Mouse (Mus musculus) hindbrain, postnatal 0 days (tissue): ENCODE data around the gene Chrna10. TPM values are rescaled to one million over a fixed set of nuclear protein-coding genes. Genes with fewer than 3 reads are reported as not detected.

Source experiments
- ATAC-seq: fragments of 200-750 bp; cut with Nextera tagmentation; 2 replicates; pipeline ENCODE4 v1.8.0; 2017; ENCODE audit warnings: mild to moderate bottlenecking, moderate TSS enrichment, moderate library complexity
- DNase-seq: peaks from one replicate; pipeline ENCODE4 v3.0.0-alpha.2; 2015; ENCODE audit warnings: low spot score
- H3K27ac ChIP-seq: fragments of 300-500 bp; sonication (generic); 2 replicates; pipeline ENCODE4 v1.5.1; 2014; ENCODE audit warnings: mild to moderate bottlenecking
- H3K27me3 ChIP-seq: fragments of 300-500 bp; sonication (generic); 2 replicates; pipeline ENCODE4 v1.6.1; 2014; ENCODE audit warnings: low read length, mixed read lengths; ENCODE audit not compliant: insufficient read depth
- H3K36me3 ChIP-seq: fragments of 300-500 bp; sonication (generic); 2 replicates; pipeline ENCODE4 v1.6.1; 2014; ENCODE audit warnings: low read length, mixed read lengths; ENCODE audit not compliant: insufficient read depth
- H3K4me1 ChIP-seq: fragments of 300-500 bp; sonication (generic); 2 replicates; pipeline ENCODE4 v1.6.1; 2014; ENCODE audit warnings: antibody characterized with exemption, low read length, mixed read lengths; ENCODE audit not compliant: insufficient read depth
- H3K4me2 ChIP-seq: fragments of 300-500 bp; sonication (generic); 2 replicates; pipeline ENCODE4 v1.6.1; 2014; ENCODE audit warnings: low read depth, mild to moderate bottlenecking, low read length, moderate library complexity, mixed read lengths
- H3K4me3 ChIP-seq: fragments of 300-500 bp; sonication (generic); 2 replicates; pipeline ENCODE4 v1.5.1; 2014; ENCODE audit warnings: low read length
- H3K9ac ChIP-seq: fragments of 300-500 bp; sonication (generic); replicated peaks from 2 replicates; pipeline ENCODE4 v1.6.1; 2014; ENCODE audit warnings: mild to moderate bottlenecking, low read length, moderate library complexity, mixed read lengths
- H3K9me3 ChIP-seq: fragments of 300-500 bp; sonication (generic); 2 replicates; pipeline ENCODE4 v1.6.1; 2016; ENCODE audit warnings: low read length, mixed read lengths
- CTCF ChIP-seq: IDR thresholded peaks from 2 replicates; pipeline ENCODE4 v1.5.1; 2016; ENCODE audit warnings: antibody characterized with exemption, control low read depth, low read depth
- WGBS: fragments of 180-500 bp; shearing (Covaris S2); extraction: QIAGEN DNeasy Blood & Tissue Kit; methylation state at CpG from one replicate; pipeline ENCODE4 v1.1.7; 2014; 5-methylcytosine and 5-hydroxymethylcytosine counted together
- polyA plus RNA-seq: library from polyadenylated mRNA; unstranded; fragments of >200 nt; fragmentation: Nextera tagmentation; extraction: Ambion mirVana; gene quantifications from 2 replicates; pipeline ENCODE4 v1.2.1, GENCODE M21; 2015
- total RNA-seq: library from RNA; depleted of rRNA; stranded (reverse); fragments of >200 nt; gene quantifications from 2 replicates; pipeline ENCODE4 v1.2.3, GENCODE M21; 2014

Gene Chrna10
- total and polyA plus RNA-seq, 2 experiments from 2014 or later, result 0.08 TPM; not detected in 1

DNA sequence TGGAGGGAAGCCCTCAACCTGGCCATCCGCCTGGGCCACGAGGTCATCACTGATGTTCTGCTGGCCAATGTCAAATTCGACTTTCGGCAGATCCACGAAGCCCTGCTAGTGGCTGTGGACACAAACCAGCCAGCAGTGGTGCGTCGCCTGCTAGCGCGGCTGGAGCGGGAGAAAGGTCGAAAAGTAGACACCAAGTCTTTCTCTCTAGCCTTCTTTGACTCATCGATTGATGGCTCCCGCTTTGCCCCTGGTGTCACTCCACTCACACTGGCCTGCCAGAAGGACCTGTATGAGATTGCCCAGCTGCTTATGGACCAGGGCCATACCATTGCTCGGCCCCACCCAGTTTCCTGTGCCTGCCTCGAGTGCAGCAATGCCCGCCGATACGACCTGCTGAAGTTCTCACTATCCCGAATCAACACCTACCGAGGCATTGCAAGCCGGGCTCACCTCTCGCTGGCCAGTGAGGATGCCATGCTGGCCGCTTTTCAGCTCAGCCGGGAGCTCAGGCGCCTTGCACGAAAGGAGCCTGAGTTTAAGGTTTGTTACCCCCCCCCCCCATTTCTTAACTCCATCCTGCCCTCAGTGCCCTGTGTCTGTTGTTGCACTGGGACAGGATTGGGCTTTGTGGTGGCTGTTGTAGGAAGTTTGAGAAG is 32.5 kb downstream of the Chrna10 start:
- WGBS, result 91% methylated on average over 26 of the region's 26 CpGs
- no peak for ATAC-seq
- Histone ChIP-seq H3K9ac (no peak overlapping the region), H3K4me1 (no peaks in the 10 kb centered on the region), H3K4me2 (no peak overlapping the region), H3K4me3 (no peak overlapping the region), H3K36me3 (peaks cover 40% of the 10 kb centered on the region), H3K27me3 (no peaks in the 10 kb centered on the region), H3K27ac (no peak overlapping the region), H3K9me3 (no peaks in the 10 kb centered on the region)
- no peak for TF ChIP-seq CTCF
- DNase-seq, result no peak

DNA sequence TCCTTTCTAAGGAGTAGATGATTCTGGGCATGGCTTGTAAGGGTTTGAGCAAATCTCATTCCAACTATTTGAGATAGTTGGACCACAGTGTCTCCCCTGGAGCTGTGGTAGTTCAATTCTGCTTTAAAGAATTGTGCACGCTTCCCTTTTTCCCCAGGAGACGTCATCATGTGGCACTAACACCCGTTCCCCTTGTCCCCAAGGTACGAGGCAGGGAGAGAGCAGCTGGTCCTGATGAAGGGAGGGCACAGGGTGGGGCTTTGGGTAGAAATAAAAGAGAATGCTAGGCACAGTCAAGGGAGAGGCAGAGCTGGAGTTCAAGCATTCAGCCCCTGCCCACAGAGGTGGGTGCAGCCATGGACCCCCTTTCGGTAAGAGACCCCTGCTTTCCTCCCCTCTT is 33.8 kb downstream of the Chrna10 start, which contains the start of gene Trpc2:
Trpc2 (plus strand) TSS at position 301 of the 400 bp plus-strand sequence.
- no peak for TF ChIP-seq CTCF

DNA sequence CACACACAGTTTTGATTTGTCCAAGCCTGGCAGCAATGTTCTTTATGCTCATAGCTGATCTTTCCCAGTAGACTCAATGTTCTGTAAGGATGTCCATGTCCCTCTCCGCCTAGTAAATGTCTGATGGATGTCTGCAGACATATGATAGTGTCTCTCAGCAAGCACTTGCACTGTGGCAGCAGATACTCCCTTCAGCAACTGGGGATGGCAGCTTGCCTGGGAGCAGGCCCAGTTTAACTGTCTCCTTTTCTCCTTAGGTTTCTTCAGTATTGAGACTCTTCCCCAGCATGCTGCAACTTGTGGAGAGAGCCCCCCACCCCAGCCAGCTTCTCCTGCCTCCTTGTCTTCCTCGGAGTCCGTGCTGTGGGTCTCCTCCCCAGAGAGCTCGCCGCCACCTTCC is 34.8 kb downstream of the Chrna10 start:
- H3K27ac ChIP-seq, result no peak overlapping the region
- no peak overlapping the region for H3K9ac ChIP-seq
- 93% methylated on average over 5 of the region's 5 CpGs for whole genome bisulfite sequencing
- H3K4me1 ChIP-seq, result no peaks in the 10 kb centered on the region
- no peak overlapping the region for H3K4me2 ChIP-seq
- TF ChIP-seq CTCF, result no peak
- H3K9me3 ChIP-seq, result no peaks in the 10 kb centered on the region
- peaks cover 52% of the 10 kb centered on the region for H3K36me3 ChIP-seq
- no peak for DNase-seq
- ATAC-seq, result no peak
- no peak overlapping the region for H3K4me3 ChIP-seq
- no peaks in the 10 kb centered on the region for H3K27me3 ChIP-seq

More for the DNA sequence above, 33.8 kb downstream of the Chrna10 start, which contains the start of gene Trpc2:
- WGBS, result 77% methylated on average over 5 of the region's 5 CpGs
- Histone ChIP-seq H3K36me3 (peaks cover 47% of the 10 kb centered on the region), H3K27ac (no peak within 1 kb of the TSS), H3K4me3 (no peak within 1 kb of the TSS), H3K4me1 (no peaks in the 10 kb centered on the region), H3K9me3 (no peaks in the 10 kb centered on the region), H3K9ac (no peak within 1 kb of the TSS), H3K27me3 (no peaks in the 10 kb centered on the region), H3K4me2 (no peak within 1 kb of the TSS)
- no peak for DNase-seq
- ATAC-seq, result no peak

DNA sequence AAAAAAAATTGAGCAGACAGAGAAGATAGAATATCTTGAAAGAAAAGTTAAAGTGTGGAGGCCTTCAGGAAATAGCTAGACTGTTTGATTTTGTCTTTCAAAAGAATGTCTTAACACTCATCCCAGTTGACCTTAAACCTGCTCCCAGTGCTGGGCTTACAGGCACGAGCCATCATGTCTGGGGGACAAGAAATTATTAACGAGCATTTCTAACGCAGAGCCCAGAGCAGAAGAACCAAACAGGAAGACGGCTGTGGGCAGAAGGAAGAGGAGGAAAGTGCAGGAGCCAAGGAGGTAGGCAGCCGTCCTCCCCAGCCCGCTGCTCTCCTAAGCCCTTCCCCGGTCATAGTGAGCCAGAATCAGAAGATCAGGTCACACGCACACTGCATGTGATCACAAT is 36.3 kb downstream of the Chrna10 start:
- Histone ChIP-seq H3K36me3 (peaks cover 60% of the 10 kb centered on the region), H3K4me3 (no peak overlapping the region), H3K9ac (no peak overlapping the region), H3K9me3 (no peaks in the 10 kb centered on the region), H3K4me1 (no peaks in the 10 kb centered on the region), H3K4me2 (no peak overlapping the region), H3K27me3 (no peaks in the 10 kb centered on the region), H3K27ac (no peak overlapping the region)
- ATAC-seq, result no peak
- no peak for TF ChIP-seq CTCF
- no peak for DNase-seq
- 90% methylated on average over 8 of the region's 8 CpGs for WGBS

DNA sequence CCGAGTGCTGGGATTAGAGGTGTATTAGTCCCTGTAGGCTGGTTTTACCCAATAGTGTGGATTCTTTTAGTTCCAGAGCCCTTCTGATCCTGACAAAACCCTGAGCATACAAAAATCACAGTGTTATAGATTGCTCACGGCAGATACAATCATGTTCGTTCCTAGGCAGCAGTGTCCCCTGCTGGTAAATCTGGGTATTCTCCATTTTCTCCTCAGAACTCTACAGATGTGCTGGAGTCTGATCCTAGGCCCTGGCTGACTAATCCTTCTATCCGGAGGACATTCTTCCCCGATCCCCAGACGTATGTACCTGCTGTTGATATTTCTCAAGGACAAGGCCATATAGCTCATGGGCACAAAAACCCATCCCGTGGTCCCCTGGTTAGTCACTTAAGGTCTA is 38.1 kb downstream of the Chrna10 start:
- H3K4me1 ChIP-seq, result no peaks in the 10 kb centered on the region
- H3K9ac ChIP-seq, result no peak overlapping the region
- H3K4me3 ChIP-seq, result no peak overlapping the region
- H3K27ac ChIP-seq, result no peak overlapping the region
- peak; percentile 79 for TF ChIP-seq CTCF
- H3K27me3 ChIP-seq, result no peaks in the 10 kb centered on the region
- peak; percentile 72; the same call in 1 of the 2 replicates for ATAC-seq
- H3K4me2 ChIP-seq, result no peak overlapping the region
- WGBS, result 75% methylated on average over 7 of the region's 7 CpGs
- H3K36me3 ChIP-seq, result peaks cover 58% of the 10 kb centered on the region
- no peaks in the 10 kb centered on the region for H3K9me3 ChIP-seq
- peak; percentile 62 for DNase-seq

DNA sequence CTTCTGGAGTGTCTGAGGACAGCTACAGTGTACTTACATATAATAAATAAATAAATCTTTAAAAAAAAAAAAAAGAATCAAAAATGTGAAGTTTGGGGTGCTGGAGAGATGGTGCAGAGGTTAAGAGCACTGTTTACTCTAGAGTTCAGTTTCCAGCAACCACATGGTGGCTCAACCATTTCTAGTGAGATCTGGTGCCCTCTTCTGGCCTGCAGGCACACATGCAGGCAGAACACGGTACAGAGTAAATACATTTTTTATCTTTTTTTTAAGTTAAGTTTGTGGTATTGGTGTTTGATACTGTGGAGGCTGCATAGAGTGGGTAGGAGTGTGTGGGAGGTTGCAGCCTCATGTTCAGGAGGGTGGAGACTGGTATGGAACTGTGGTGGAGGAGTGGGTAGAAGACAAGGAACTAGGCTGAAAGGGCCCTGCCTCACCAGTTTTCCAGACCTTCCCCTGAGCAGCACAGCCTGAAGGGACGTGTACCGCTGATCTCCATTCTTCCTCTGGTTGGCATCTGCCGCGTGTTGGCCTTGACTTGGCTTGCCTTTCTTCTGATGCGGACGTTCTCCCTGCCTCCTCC is 39.8 kb downstream of the Chrna10 start:
- Histone ChIP-seq H3K9me3 (no peaks in the 10 kb centered on the region), H3K27ac (no peak overlapping the region), H3K4me1 (no peaks in the 10 kb centered on the region), H3K4me2 (no peak overlapping the region), H3K36me3 (peaks cover 57% of the 10 kb centered on the region), H3K9ac (no peak overlapping the region), H3K27me3 (no peaks in the 10 kb centered on the region), H3K4me3 (no peak overlapping the region)
- peak; percentile 64 for TF ChIP-seq CTCF
- DNase-seq (peak; percentile 42), ATAC-seq (0 out of 2 replicates have a peak, but pooled peaks have one; percentile 15)
- WGBS, result 83% methylated on average over 6 of the region's 7 CpGs

DNA sequence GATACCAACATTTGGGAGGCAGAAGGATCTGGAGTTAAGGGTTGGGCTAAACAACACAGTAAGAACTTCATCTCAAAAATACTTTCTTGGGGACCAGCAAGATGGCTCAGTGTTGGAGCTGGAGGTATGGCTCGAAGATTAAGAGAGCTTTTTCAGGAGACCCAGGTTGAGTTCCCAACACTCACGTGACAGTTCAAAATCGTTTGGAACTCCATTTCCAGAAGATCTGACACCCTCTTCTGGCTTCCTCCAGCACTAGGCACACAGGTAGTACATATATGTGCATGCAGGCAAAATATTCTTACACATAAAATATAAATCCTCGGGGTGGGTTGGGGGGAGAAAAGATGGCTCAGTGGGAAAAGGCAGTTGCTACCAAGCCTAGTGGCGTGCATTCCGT is 50.3 kb downstream of the Chrna10 start:
- Histone ChIP-seq H3K27ac (no peak overlapping the region), H3K4me1 (peaks cover 15% of the 10 kb centered on the region), H3K4me2 (peak overlapping the region; percentile 61), H3K9ac (peak overlapping the region; percentile 64; the same call in 1 of the 2 replicates), H3K36me3 (0 out of 2 replicates have a peak, but pooled peaks cover 2% of the 10 kb centered on the region), H3K9me3 (no peaks in the 10 kb centered on the region), H3K4me3 (peak overlapping the region; percentile 65), H3K27me3 (no peaks in the 10 kb centered on the region)
- DNase-seq, result no peak
- WGBS, result 73% methylated on average over 6 of the region's 6 CpGs
- no peak for ATAC-seq
- TF ChIP-seq CTCF, result no peak
